Mouse (Mus musculus) cortical plate, adult 2 months (tissue): ENCODE results near the gene Fgfr2.

Experiments
- CTCF ChIP-seq: fragments of 200-500 bp; IDR thresholded peaks from 2 replicates; pipeline ENCODE4 v1.5.1; 2011; ENCODE audit warnings: mild to moderate bottlenecking, control low read depth, low read length; ENCODE audit not compliant: insufficient read depth; ENCODE audit errors: extremely low read depth
- POLR2A ChIP-seq: fragments of 200-500 bp; IDR thresholded peaks from 2 replicates; pipeline ENCODE4 v1.6.1; 2011; ENCODE audit warnings: mild to moderate bottlenecking, low read length, control low read depth; ENCODE audit not compliant: insufficient read depth; ENCODE audit errors: extremely low read depth

DNA sequence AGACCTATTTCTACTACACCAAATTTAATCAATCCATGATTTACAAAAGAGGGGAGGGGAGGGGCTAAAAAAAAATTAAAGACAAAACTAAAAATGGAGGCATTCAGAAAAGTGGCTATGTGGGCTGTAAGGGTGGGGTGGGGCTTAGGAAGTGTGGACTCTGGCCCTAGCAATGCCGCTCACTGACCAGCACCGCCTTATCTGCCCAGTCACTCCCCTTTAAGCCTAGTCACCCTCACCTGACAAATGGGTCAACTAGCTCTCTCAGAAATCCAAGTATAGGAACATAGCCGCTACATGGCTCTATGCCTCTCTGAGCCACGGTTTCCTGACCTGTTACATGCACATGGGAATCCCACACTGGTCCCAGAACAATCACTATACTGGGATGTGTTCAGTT lies 336.1 kb downstream of the Fgfr2 start:
- no peak for TF ChIP-seq CTCF
- TF ChIP-seq POLR2A = no peak
